Mouse (Mus musculus): ENCODE data around the gene 1600015I10Rik.

DNA sequence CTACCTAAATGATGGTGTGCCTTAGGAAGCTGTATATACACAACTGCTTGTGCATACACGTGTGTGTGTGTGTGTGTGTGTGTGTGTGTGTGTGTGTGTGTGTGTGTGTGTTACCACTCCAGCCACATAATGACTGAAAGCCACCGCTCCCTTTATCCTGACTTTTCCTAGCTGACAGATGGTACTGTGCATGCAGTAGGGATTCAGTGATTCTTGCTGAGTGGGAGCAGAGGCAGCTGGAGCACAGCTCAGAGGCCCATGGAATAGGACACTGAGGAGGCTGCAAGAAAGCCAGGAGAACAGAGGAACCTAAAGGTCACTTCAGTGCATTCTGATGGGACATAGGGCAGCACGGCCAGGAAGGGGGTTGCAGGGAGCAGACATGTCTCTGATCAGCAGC, 52.6 kb downstream of the 1600015I10Rik start:
- TF ChIP-seq POLR2A (IDR thresholded peaks at IDR 0.05; ENCODE audit: insufficient read depth, low read length) (no peak), CTCF (IDR thresholded peaks at IDR 0.05; ENCODE audit: low read depth, low read length) (no peak)

All from ES-Bruce4 (cell line).